Mouse (Mus musculus): ENCODE measurements around the gene Gm13695. TPM values are rescaled to one million over a fixed set of nuclear protein-coding genes. Genes with fewer than 3 reads are reported as not detected.

Gene Gm13695
- total and polyA plus RNA-seq, 3 experiments: 0.70 to 0.76 TPM; not detected in 1

- H3K9ac ChIP-seq (ENCODE audit: low read depth, low read length): no peak overlapping the region
- H3K79me2 ChIP-seq (replicated peaks; ENCODE audit: control insufficient read depth, insufficient read depth, low read length): no peaks in the 10 kb centered on the region
- intact Hi-C loops (cut with DNase I): no loop called here
- TF ChIP-seq POLR2A (IDR thresholded peaks at IDR 0.05; ENCODE audit: insufficient read depth, low read depth, low read length): no peak
- TF ChIP-seq CTCF (IDR thresholded peaks at IDR 0.05): no peak
- no peak for TF ChIP-seq EP300 (IDR thresholded peaks at IDR 0.05; ENCODE audit: insufficient read depth, low read depth, low read length)
- H3K36me3 ChIP-seq (ENCODE audit: control insufficient read depth, insufficient read depth, low read length): no peaks in the 10 kb centered on the region
- H3K27me3 ChIP-seq (ENCODE audit: control insufficient read depth, insufficient read depth, low read length): no peaks in the 10 kb centered on the region
- DNase-seq: no peak
- no peak overlapping the region for H3K4me3 ChIP-seq
- no peak overlapping the region for H3K27ac ChIP-seq
- peaks cover 8% of the 10 kb centered on the region for H3K4me1 ChIP-seq (ENCODE audit: control insufficient read depth, insufficient read depth, low read length)
- 13% methylated on average over 3 of the region's 3 CpGs for WGBS
Observed at GRCm38 (mm10) chr2:84018330-84018729, 51.2 kb downstream of the Gm13695 start.

Other genes starting within 250 kb of the Gm13695 start
- 10 to 100 TPM; 32.9 to 38.5 TPM for gene Itgav, start 242.9 kb upstream of the Gm13695 start, total RNA-seq (2021)
- 14.2 and 20.7 TPM in 2 replicates for gene Itgav, start 242.9 kb upstream of the Gm13695 start, polyA plus RNA-seq (2012; rRNA removed)
- gene Fam171b, start 154.7 kb upstream of the Gm13695 start, total RNA-seq (2021): 1 to 10 TPM in 1 of 2 experiments, under 1 TPM in 1; 0.77 to 1.0 TPM
- gene Fam171b, start 154.7 kb upstream of the Gm13695 start, polyA plus RNA-seq (2012; rRNA removed): 0.31 and 0.67 TPM in 2 replicates
- not detected for gene Zswim2, start 26.1 kb upstream of the Gm13695 start, total RNA-seq (2021)
- not detected in 2 replicates for gene Zswim2, start 26.1 kb upstream of the Gm13695 start, polyA plus RNA-seq (2012; rRNA removed)
- under 1 TPM; 0.70 to 0.76 TPM for gene Gm13698, start 11.6 kb upstream of the Gm13695 start, total RNA-seq (2021)
- not detected in 2 replicates for gene Gm13698, start 11.6 kb upstream of the Gm13695 start, polyA plus RNA-seq (2012; rRNA removed)
- under 1 TPM; 0.70 to 0.76 TPM for gene Gm13693, start 5.8 kb upstream of the Gm13695 start, total RNA-seq (2021)
- not detected in 2 replicates for gene Gm13693, start 5.8 kb upstream of the Gm13695 start, polyA plus RNA-seq (2012; rRNA removed)
- gene Gm13696, start 5.8 kb downstream of the Gm13695 start, total RNA-seq (2021): under 1 TPM; 0.70 to 0.76 TPM
- gene Gm13696, start 5.8 kb downstream of the Gm13695 start, polyA plus RNA-seq (2012; rRNA removed): not detected in 2 replicates
- under 1 TPM; 0.70 to 0.76 TPM for gene Gm13694, start 11.6 kb downstream of the Gm13695 start, total RNA-seq (2021)
- not detected in 2 replicates for gene Gm13694, start 11.6 kb downstream of the Gm13695 start, polyA plus RNA-seq (2012; rRNA removed)
- under 1 TPM; 0.70 to 0.76 TPM for gene Gm13697, start 17.4 kb downstream of the Gm13695 start, total RNA-seq (2021)
- gene Gm13697, start 17.4 kb downstream of the Gm13695 start, polyA plus RNA-seq (2012; rRNA removed): not detected in 2 replicates
- under 1 TPM; 0.70 to 0.76 TPM for gene Gm13691, start 23.2 kb downstream of the Gm13695 start, total RNA-seq (2021)
- gene Gm13691, start 23.2 kb downstream of the Gm13695 start, polyA plus RNA-seq (2012; rRNA removed): not detected in 2 replicates